Mouse (Mus musculus) left cerebral cortex, postnatal 25 days (tissue): ENCODE measurements around the gene Fam57b. TPM values are rescaled to one million over a fixed set of nuclear protein-coding genes. Genes with fewer than 3 reads are reported as not detected.

Source experiments
- DNase-seq, 2 experiments: peaks; one replicate each; pipeline ENCODE4 v3.0.0; 2022; ENCODE audit warnings: low spot score in 2 of 2, mixed read lengths in 1 of 2
- intact Hi-C: fragments of 180-260 bp; cut with DNase I; formaldehyde crosslinking; loops from one replicate; pipeline ENCODE4 v1.15.1; 2025
- total RNA-seq, 2 experiments: library from RNA; stranded (reverse); gene quantifications; 2 replicates each; pipeline ENCODE4 v1.2.3; 2021

The Fam57b gene
- total RNA-seq, result 10 to 100 TPM; 84.6 to 91.9 TPM

DNA sequence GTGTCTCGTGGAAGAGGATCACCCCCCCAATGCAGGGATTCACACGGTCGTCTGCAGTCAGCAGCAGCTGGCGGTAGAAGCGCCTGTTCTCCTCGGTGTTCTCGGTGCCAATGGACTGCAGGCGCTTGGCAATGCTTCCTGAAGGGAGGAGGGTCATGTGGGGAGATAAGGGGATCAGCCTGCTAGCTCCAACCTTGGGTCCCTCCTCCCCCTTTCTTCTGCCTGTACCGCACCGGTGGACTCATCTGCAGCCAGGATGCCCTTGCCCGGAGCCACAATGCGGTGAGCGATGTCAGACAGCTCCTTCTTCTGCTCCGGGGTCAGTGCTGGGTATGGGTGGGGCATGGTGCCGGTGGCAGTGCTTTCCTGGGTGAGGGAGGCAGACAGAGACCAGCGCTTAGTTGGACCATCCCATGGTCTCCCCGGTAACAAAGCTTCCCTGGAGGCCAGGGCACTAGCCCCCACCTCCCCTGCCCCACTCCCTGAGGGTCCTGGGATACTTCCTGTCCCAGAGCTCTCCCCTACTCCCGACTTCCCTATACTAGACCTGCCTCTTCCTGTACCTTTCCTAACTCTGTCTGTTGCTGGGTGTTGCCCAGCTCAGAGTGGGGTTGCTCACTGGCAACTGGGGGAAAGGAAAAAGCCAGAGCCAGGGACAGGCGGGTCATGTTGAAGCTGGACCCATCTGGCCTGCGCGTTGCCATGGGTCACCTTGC, at the start of gene Fam57b:
Gene Fam57b, plus strand, starts transcription at position 258 of the 716 bp plus-strand sequence.
- DNase-seq, result peak in 1 of 2 experiments; percentile 26
- intact Hi-C loops, result loop anchor here (2.0 to 5.0 kb wide), 3 partner anchors 21 to 295 kb away; partner anchors contain the start of genes Atxn2l and Ypel3

- DNase-seq, result no peak
- intact Hi-C loops, result no loop called here
Measured at GRCm38 (mm10) chr7:126748824-126749223, 48.6 kb upstream of the Fam57b start.

- DNase-seq, result no peak
- intact Hi-C loops, result no loop called here
Measured at GRCm38 (mm10) chr7:126749582-126750343, 47.7 kb upstream of the Fam57b start.

DNA sequence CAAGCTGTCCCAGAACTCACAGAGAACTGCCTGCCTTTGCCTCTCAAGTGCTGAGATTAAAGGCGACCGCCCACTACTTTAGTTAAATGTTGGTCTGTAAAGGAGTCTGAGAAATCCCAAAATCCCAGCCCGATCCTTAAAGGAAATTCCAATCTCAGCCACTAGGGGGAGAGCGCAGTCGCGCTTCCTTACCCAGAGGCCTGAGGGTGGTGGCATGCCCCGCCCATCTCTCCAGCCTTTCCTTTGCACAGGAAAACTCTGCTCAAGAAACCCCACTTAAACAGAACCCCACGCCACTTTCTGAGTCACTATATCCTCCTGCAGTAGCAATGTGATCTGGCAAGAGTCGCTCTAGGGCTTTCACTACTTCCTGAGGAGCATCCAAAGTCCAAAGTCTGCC, 42.6 kb upstream of the Fam57b start:
- DNase-seq, result peak; percentile 73 to 81
- intact Hi-C loops, result loop anchor here (5.0 kb wide), 1 partner anchor 108 kb away; the partner anchor contains the start of gene Sgf29

DNA sequence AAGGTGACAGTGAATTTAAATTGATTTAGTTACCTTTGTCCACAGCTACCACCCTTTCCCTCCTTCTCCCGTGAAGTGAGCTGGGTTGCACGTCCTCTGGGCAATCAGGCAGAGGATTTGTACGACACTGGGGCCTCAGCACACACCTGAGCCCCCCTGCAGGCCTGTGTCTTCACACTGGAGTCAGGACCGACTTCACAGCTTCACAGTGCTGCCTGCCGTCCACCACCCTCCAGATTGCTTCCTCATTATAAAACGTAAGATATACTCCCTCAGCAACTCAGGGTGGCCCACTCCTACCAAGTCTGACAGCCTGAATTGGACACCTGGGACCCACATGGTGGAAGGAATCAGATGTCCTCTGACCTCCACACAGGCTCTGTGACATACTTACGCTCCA, 38.9 kb upstream of the Fam57b start:
- no peak for DNase-seq
- intact Hi-C loops, result loop anchor here (5.0 kb wide), 1 partner anchor 111 kb away; the partner anchor contains the start of gene Sgf29

GRCm38 (mm10) chr7:126759050-126759671, 38.3 kb upstream of the Fam57b start, which contains the start of gene Mapk3:
Gene Mapk3, plus strand, starts transcription at chr7:126759601.
- intact Hi-C loops, result loop anchor here (5.0 kb wide), 1 partner anchor 112 kb away; the partner anchor contains the start of gene Sgf29
- DNase-seq, result peak; percentile 89 to 90

- intact Hi-C loops, result loop anchor here (5.0 kb wide), 1 partner anchor 113 kb away; the partner anchor contains the start of gene Sgf29
- no peak for DNase-seq
Measured at GRCm38 (mm10) chr7:126759672-126760390, 37.6 kb upstream of the Fam57b start.

- intact Hi-C loops, result no loop called here
- no peak for DNase-seq
Measured at GRCm38 (mm10) chr7:126760391-126760802, 37.1 kb upstream of the Fam57b start.

DNA sequence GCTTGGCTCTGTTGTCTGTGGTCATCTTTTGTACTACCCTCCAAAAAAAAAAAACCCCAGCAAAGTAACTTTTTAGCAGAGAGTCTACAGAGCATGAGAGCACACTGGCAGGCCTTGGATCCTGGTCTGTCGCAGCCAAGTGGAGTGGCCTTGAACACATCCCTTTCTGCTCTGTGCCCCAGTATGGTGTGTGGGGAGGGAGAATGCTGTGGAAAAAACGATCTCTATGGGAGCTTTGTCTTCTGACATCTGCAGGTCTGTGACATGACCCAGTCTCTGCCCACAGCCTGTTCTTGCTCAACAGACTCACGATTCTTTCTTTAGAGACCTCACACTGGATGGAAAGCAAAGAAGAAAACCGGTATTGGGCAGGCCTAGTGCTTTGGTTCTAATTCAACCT, 36.5 kb upstream of the Fam57b start:
- intact Hi-C loops, result no loop called here

DNA sequence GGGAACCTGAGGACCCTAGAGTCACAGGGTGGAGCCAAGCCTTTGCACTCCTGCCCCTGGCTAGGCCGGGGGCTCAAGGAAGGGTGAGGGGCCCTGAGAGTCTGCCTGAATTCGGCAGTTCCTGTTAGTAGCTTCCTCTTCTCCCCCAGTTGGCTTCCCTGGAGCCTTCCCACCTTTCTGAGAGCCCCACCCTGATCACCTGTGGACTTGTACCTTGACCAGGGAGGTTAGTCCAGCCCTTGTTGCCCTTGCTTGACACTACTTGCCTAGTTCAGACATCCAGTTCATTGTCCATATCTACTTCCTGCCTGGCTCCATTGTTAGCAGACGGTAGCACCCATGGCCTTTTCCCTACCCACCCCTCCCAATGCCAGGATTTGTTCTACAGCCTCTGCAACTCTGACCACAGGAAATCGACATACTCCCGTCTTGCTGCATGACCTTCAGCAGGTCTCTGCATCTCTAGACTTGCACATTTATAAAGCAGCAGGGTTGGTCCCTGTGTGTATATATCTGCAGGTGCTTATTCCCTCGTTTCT, 35.9 kb upstream of the Fam57b start:
- no peak for DNase-seq
- intact Hi-C loops, result loop anchor here (1.0 to 2.0 kb wide), 3 partner anchors 15 to 57 kb away; partner anchors contain the start of gene Ypel3

More for the DNA sequence above, 36.5 kb upstream of the Fam57b start:
- no peak for DNase-seq

- peak; percentile 68 to 94 for DNase-seq
- intact Hi-C loops, result loop anchor here (1.0 to 2.0 kb wide), 3 partner anchors 14 to 58 kb away; partner anchors contain the start of gene Ypel3
Measured at GRCm38 (mm10) chr7:126762471-126763008, 34.9 kb upstream of the Fam57b start.

GRCm38 (mm10) chr7:126765540-126765939, 31.9 kb upstream of the Fam57b start:
- intact Hi-C loops, result no loop called here
- no peak for DNase-seq

- intact Hi-C loops, result no loop called here
- DNase-seq, result no peak
Measured at GRCm38 (mm10) chr7:126766201-126766600, 31.3 kb upstream of the Fam57b start, which contains the start of gene Gdpd3. Gene Gdpd3, plus strand, starts transcription at chr7:126766334.

- intact Hi-C loops, result no loop called here
- DNase-seq, result no peak
Measured at GRCm38 (mm10) chr7:126767001-126767400, 30.5 kb upstream of the Fam57b start.

DNA sequence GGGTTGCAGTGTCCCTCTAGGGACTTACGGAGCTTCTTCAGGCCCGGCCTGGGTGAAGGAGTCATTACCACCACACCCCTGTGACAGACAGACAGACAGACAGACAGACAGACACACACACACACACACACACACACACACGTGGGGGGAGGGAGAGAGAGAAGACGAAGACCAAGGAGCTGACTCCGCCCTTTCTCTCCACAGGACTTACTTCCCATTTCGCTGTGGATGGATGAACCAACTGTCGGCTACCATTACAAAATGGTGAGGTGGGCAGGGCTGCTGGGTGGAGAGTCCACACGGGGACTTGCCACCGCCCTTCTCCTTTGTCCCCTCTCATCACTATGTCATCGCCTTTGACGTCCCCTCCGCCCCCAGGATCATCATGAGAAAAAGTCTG, 26.7 kb upstream of the Fam57b start:
- intact Hi-C loops, result loop anchor here (10.0 kb wide), 1 partner anchor 206 kb away; the partner anchor contains the start of gene Eif3c
- no peak for DNase-seq

GRCm38 (mm10) chr7:126773351-126773750, 24.1 kb upstream of the Fam57b start:
- intact Hi-C loops, result loop anchor here (10.0 kb wide), 1 partner anchor 209 kb away; the partner anchor contains the start of gene Eif3c
- DNase-seq, result no peak

GRCm38 (mm10) chr7:126774463-126774862, 23.0 kb upstream of the Fam57b start:
- no peak for DNase-seq
- intact Hi-C loops, result loop anchor here (10.0 kb wide), 1 partner anchor 210 kb away; the partner anchor contains the start of gene Eif3c
